Mouse (Mus musculus): ENCODE data around the gene I0C0044D17Rik. TPM values are rescaled to one million over a fixed set of nuclear protein-coding genes. Genes with fewer than 3 reads are reported as not detected.

The I0C0044D17Rik gene
- polyA plus RNA-seq, 1 experiment from 2014 or later = not detected

DNA sequence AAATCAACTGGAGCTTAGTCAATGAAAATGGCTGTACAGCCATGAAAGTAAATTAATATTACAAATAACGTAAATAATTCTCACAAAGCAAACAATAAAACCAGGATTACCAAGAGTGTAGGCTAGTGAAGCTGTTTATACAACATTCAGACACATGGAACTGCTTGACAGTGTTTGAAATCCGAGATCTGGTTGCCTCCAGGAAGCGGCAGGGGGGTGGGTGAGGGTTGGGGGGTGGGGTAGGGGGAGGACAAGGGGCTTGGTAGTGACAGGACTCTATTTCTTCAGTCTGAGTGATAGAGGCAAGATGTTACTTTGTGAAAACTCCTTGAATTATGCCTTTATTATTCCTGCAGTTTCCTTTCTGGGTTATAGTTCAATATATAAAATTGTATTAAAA, 3.1 kb upstream of the I0C0044D17Rik start:
- Histone ChIP-seq H3K27ac (ENCODE audit: poor library complexity, severe bottlenecking) (no peak overlapping the region), H3K36me3 (no peaks in the 10 kb centered on the region), H3K27me3 (replicated peaks) (no peaks in the 10 kb centered on the region), H3K4me2 (no peak overlapping the region), H3K9ac (no peak overlapping the region), H3K4me1 (replicated peaks) (0 out of 2 replicates have a peak, but pooled peaks cover 3% of the 10 kb centered on the region), H3K4me3 (no peak overlapping the region), H3K9me3 (replicated peaks) (no peaks in the 10 kb centered on the region)
- no peak for ATAC-seq (ENCODE audit: insufficient number of reproducible peaks, low FRiP score)
- WGBS = 46% methylated on average over 3 of the region's 3 CpGs

DNA sequence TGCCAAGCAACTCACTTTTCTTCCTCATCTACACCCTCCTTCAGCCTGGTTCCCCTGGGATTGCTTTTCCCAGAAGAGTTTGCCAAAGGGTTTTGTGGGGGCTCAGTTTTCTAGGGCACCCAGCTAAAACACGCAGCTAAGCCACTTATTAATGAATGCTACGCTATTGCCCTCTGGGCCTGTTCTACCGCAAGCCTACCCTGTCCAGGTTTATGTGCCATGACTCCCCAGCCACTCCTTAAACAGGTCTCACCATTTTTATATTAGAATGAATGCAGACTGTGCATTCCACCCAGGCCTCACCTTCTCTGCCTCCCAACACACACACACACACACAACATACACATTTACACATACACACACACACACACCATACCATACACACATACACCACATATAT, 593 bp downstream of the I0C0044D17Rik start:
- Histone ChIP-seq H3K4me2 (no peak overlapping the region), H3K9me3 (replicated peaks) (no peaks in the 10 kb centered on the region), H3K9ac (no peak overlapping the region), H3K27ac (ENCODE audit: poor library complexity, severe bottlenecking) (no peak overlapping the region), H3K4me3 (no peak overlapping the region), H3K4me1 (replicated peaks) (peaks cover 7% of the 10 kb centered on the region; the same call in 1 of the 2 replicates), H3K36me3 (no peaks in the 10 kb centered on the region), H3K27me3 (replicated peaks) (peaks cover 15% of the 10 kb centered on the region)
- ATAC-seq (ENCODE audit: insufficient number of reproducible peaks, low FRiP score) = no peak
- WGBS = 87% methylated on average over 3 of the region's 3 CpGs

DNA sequence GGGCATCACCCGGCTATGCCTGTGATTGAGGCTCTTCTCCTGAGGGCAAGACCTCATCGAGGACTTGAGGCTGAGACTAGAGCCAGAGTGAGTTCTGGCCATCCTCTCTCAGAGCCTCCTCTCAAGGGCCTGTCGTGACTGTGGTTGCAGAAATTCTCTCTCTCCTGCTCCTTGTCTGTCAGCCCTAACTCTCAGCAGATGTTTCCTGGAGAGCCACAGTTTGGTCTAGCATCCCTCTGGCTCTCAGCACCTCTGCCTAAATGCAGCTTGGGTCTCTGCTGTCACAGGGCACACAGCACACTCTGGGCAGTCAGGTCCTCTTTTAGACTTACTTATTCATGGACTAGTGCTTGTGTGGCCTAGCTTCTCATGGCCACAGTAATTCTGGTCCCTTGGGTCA, 1.2 kb downstream of the I0C0044D17Rik start:
- Histone ChIP-seq H3K4me3 (no peak overlapping the region), H3K27ac (ENCODE audit: poor library complexity, severe bottlenecking) (no peak overlapping the region), H3K4me2 (no peak overlapping the region), H3K27me3 (replicated peaks) (peaks cover 17% of the 10 kb centered on the region), H3K4me1 (replicated peaks) (peaks cover 7% of the 10 kb centered on the region; the same call in 1 of the 2 replicates), H3K9me3 (replicated peaks) (no peaks in the 10 kb centered on the region), H3K36me3 (no peaks in the 10 kb centered on the region), H3K9ac (no peak overlapping the region)
- ATAC-seq (ENCODE audit: insufficient number of reproducible peaks, low FRiP score) = no peak
- WGBS = 52% methylated on average over 3 of the region's 3 CpGs

DNA sequence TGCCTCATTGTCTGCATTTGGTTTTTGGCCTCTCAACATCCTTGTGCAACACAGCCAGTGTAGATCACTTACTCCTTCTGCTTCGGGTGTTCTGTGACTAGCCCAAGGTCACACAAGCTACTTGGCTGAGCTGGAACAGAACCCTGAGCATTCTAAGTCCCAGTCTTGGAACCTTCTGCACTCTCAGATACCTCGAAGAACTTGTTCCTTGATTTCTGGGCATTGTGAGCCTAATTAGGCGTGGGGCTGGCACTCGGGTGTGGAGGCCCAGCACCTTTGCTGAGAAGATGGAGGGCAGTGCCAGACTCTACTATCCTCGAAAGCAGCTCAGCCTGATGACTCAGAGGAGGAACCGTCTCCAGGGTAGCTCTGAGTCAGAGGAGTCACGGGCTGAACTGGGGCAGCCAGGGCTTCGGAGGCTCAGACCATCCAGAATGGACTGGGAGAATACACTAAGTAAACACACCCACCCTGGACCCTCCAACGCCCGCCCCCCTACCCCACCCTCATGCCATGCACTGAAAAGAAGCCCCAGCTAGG, 4.4 kb downstream of the I0C0044D17Rik start:
- Histone ChIP-seq H3K4me3 (no peak overlapping the region), H3K36me3 (no peaks in the 10 kb centered on the region), H3K4me2 (no peak overlapping the region), H3K27ac (ENCODE audit: poor library complexity, severe bottlenecking) (no peak overlapping the region), H3K9ac (no peak overlapping the region), H3K27me3 (replicated peaks) (peaks cover 39% of the 10 kb centered on the region), H3K9me3 (replicated peaks) (no peaks in the 10 kb centered on the region), H3K4me1 (replicated peaks) (peaks cover 7% of the 10 kb centered on the region; the same call in 1 of the 2 replicates)
- no peak for ATAC-seq (ENCODE audit: insufficient number of reproducible peaks, low FRiP score)
- WGBS = 62% methylated on average over 10 of the region's 10 CpGs

DNA sequence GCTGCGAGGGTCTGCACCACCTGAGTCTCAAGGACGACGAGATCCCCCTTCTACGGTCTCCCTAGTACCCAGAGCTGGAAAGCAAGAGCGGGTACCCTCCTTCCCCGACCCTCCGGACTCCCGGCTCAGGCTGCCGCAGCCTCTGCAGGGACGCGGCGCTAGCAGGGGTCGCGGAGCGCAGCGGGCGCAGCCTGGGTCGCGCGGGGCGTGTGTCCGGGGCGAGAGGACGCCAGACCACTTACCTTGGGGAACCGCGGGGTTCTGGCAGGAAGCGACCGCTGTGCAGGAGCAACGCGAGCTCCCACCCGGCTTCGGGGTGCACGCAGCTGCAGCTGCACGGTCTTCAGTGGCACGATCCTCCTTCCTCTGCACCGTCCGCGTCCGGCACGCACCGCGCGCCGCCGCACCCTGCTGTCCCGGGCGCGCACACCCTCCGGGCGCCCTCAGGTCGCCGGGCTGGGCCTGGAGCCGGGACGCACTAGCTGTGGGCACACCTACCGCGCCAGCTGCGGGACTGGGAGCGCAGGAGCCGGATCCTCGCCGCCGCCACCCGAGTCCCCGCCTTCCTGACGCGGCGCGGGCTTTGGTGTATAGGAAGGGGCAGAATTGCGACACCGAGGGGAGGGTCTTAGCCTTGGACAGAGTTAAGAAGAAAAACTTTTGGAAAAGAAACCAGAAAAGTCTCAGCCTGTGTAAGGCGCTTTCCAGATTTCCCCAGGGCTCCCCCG, 6.3 kb downstream of the I0C0044D17Rik start, which contains the start of gene Kank4:
Gene Kank4, minus strand, starts transcription at position 354 of the 728 bp plus-strand sequence.
- Histone ChIP-seq H3K4me2 (peak within 1 kb of the TSS; percentile 99), H3K9ac (peak within 1 kb of the TSS; percentile 76), H3K4me3 (peak within 1 kb of the TSS; percentile 74), H3K27ac (ENCODE audit: poor library complexity, severe bottlenecking) (no peak within 1 kb of the TSS), H3K9me3 (replicated peaks) (no peaks in the 10 kb centered on the region), H3K4me1 (replicated peaks) (peaks cover 7% of the 10 kb centered on the region; the same call in 1 of the 2 replicates), H3K27me3 (replicated peaks) (peaks cover 39% of the 10 kb centered on the region), H3K36me3 (no peaks in the 10 kb centered on the region)
- ATAC-seq (ENCODE audit: insufficient number of reproducible peaks, low FRiP score) = peak; percentile 70
- WGBS = under 1% methylated on average over 57 of the region's 72 CpGs

DNA sequence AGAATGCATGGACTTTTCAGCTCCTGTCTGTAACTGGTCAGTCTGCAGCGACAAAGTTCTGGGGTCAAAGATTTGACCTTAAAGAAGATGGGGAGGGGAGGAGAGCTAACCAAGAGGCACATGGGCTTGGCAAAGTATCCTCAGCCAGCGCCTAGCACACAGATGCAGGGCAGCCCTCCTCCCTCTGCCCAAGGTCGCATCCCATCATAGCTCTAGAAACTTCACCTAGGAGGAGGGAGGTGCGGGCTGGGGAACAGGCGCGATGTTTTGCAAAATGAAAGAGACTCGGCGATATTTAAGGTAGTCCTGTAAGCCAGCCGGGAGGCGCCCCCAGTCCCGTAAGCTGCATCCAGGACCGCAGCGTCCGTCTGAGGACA, 6.8 kb downstream of the I0C0044D17Rik start:
- Histone ChIP-seq H3K9ac (peak overlapping the region; percentile 76; the same call in 1 of the 2 replicates), H3K27ac (ENCODE audit: poor library complexity, severe bottlenecking) (no peak overlapping the region), H3K9me3 (replicated peaks) (no peaks in the 10 kb centered on the region), H3K4me3 (peak overlapping the region; percentile 74), H3K4me2 (peak overlapping the region; percentile 99), H3K4me1 (replicated peaks) (peaks cover 7% of the 10 kb centered on the region; the same call in 1 of the 2 replicates), H3K27me3 (replicated peaks) (peaks cover 39% of the 10 kb centered on the region), H3K36me3 (no peaks in the 10 kb centered on the region)
- no peak for ATAC-seq (ENCODE audit: insufficient number of reproducible peaks, low FRiP score)
- 3% methylated on average over 14 of the region's 14 CpGs for WGBS

DNA sequence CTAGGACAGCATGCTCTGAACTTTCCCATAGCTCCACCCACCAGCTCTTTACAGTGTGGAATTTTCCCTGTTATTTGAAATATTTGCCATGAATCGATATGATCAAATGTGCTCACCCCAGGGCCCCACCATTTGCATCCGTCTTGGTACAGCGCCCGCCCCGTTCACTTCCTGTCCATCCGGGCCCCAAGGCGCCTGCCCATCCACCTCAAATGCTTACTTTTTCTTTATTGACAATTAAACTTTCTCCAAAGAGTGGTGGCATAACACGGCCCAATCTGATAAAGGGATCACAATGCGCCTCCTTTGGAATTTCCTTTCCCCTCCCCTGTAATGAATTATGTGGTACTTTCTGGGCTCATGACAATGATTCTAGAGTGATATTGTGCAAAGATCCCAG, 17.3 kb downstream of the I0C0044D17Rik start:
- no peak overlapping the region for H3K27ac ChIP-seq (ENCODE audit: poor library complexity, severe bottlenecking)
- H3K9me3 ChIP-seq (replicated peaks) = no peaks in the 10 kb centered on the region
- no peak overlapping the region for H3K4me2 ChIP-seq
- H3K36me3 ChIP-seq = no peaks in the 10 kb centered on the region
- no peak overlapping the region for H3K4me3 ChIP-seq
- no peak overlapping the region for H3K9ac ChIP-seq
- no peak for ATAC-seq (ENCODE audit: insufficient number of reproducible peaks, low FRiP score)
- no peaks in the 10 kb centered on the region for H3K27me3 ChIP-seq (replicated peaks)
- peaks cover 19% of the 10 kb centered on the region for H3K4me1 ChIP-seq (replicated peaks)
- 78% methylated on average over 9 of the region's 9 CpGs for WGBS

DNA sequence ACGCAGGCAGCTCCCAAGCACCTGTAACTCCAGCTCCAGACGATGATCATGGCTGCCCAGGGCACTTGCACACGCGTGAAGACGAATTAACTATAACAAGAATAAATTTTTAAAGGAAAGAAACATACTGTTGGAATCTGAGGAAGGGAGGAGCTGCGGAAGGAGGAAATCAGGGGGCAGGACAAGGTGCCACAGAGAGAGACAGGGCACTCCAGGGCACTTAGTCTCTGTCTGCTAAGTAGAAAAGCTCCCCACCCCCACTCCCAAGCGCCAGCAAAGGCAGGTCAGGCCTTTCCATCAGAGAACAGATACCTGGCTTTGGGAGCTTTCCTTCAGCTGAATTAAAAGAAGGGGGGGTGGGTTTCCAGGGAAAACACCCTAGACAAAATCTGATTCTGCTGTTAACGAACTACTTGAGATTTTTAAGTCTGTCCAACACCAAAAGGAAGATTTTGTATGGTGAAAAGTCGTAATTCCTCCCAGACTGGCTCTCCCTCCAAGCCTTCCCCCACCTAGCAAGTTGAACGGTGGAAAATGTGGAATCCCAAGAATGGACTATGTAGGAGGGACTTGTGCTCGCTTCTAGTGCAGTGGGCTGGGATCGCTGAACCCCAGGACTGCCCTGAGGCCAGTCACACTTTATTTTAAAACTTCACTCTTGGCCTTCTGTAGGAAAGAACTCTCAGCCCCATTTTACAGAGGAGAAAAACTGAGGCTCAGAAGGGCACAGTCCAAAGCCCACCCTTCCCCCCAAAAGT, 18.2 kb downstream of the I0C0044D17Rik start:
- H3K27ac ChIP-seq (ENCODE audit: poor library complexity, severe bottlenecking) = no peak overlapping the region
- no peaks in the 10 kb centered on the region for H3K9me3 ChIP-seq (replicated peaks)
- 49% methylated on average over 12 of the region's 12 CpGs for WGBS
- H3K9ac ChIP-seq = no peak overlapping the region
- H3K36me3 ChIP-seq = no peaks in the 10 kb centered on the region
- no peak for ATAC-seq (ENCODE audit: insufficient number of reproducible peaks, low FRiP score)
- no peak overlapping the region for H3K4me3 ChIP-seq
- H3K27me3 ChIP-seq (replicated peaks) = no peaks in the 10 kb centered on the region
- no peak overlapping the region for H3K4me2 ChIP-seq
- peaks cover 26% of the 10 kb centered on the region for H3K4me1 ChIP-seq (replicated peaks)

DNA sequence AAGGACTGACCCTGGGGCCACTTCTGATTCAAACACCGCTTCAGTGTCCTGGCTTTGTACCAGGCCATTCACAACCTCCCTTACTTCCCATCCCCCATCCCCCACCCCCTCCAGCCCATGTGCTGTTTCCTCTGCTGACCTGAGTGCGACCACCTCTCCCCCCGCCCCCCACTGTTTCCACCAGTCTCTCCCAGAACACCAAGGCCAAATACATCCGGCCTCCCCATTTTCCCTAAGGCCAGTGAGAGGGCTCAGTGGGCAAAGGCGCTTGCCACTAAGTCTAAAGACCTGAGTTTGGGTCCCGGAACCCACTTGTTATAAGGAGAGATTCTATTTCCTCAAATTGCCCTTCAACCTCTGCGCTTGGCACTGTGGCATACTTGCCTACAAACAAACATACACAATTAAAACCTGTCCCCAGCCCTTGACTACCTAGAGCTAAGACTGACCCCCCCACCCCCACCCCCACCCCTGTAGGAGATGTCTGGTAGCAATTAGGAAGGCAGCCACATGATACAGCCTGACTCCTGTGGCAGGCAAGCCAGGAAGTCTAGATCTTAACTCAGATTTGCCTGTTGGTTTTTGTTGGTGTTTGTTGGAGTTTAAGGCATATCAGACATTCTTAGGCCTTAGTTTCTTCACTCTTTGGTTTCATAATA, 19.0 kb downstream of the I0C0044D17Rik start:
- no peak overlapping the region for H3K9ac ChIP-seq
- no peaks in the 10 kb centered on the region for H3K27me3 ChIP-seq (replicated peaks)
- no peak for ATAC-seq (ENCODE audit: insufficient number of reproducible peaks, low FRiP score)
- H3K9me3 ChIP-seq (replicated peaks) = no peaks in the 10 kb centered on the region
- no peak overlapping the region for H3K4me2 ChIP-seq
- peaks cover 29% of the 10 kb centered on the region for H3K4me1 ChIP-seq (replicated peaks)
- no peak overlapping the region for H3K27ac ChIP-seq (ENCODE audit: poor library complexity, severe bottlenecking)
- H3K36me3 ChIP-seq = no peaks in the 10 kb centered on the region
- 65% methylated on average over 7 of the region's 7 CpGs for WGBS
- no peak overlapping the region for H3K4me3 ChIP-seq

DNA sequence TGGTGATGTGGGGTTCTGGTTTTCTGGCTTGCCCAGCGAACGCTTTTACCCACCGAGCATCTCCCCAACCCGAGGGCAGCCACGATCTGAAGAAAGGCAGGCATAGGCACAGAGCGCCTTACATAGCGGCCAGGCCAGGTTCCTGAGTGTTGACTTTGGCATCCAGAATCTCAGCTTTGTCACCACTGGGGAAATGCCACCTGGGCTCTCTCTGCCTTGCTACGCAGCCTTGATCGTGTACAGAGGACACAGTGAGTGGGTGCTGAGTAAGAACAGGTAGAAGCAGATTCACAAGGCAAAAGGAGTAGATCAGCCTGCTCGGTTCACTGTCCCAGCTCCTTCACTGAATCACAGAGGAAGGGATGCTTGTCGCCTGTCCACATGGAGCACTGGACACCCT, 21.9 kb downstream of the I0C0044D17Rik start:
- no peak overlapping the region for H3K4me3 ChIP-seq
- H3K27me3 ChIP-seq (replicated peaks) = no peaks in the 10 kb centered on the region
- 80% methylated on average over 11 of the region's 11 CpGs for WGBS
- no peaks in the 10 kb centered on the region for H3K36me3 ChIP-seq
- no peaks in the 10 kb centered on the region for H3K9me3 ChIP-seq (replicated peaks)
- ATAC-seq (ENCODE audit: insufficient number of reproducible peaks, low FRiP score) = no peak
- peaks cover 34% of the 10 kb centered on the region for H3K4me1 ChIP-seq (replicated peaks)
- H3K4me2 ChIP-seq = no peak overlapping the region
- H3K9ac ChIP-seq = no peak overlapping the region
- no peak overlapping the region for H3K27ac ChIP-seq (ENCODE audit: poor library complexity, severe bottlenecking)

DNA sequence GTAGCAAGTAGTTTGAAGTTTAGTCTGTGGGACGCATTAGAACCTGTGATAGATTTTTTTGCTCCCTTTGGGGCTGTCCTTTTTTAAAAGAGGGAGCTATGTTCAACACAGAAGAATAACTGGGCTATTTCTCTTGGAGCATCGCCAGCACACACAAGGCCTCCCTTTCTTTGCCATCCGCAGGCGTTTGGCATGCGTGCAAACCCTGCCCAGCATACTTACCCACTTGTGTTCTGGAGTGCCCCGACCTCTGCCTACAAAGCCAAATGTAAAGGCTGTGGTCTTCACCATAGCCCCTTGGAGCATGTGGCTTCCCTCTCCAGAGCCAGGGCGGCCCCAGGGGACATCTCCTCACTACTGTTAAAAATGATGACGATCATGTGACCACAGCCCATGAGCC, 22.8 kb downstream of the I0C0044D17Rik start:
- Histone ChIP-seq H3K36me3 (no peaks in the 10 kb centered on the region), H3K27ac (ENCODE audit: poor library complexity, severe bottlenecking) (no peak overlapping the region), H3K27me3 (replicated peaks) (no peaks in the 10 kb centered on the region), H3K4me3 (no peak overlapping the region), H3K9me3 (replicated peaks) (no peaks in the 10 kb centered on the region), H3K9ac (no peak overlapping the region), H3K4me2 (no peak overlapping the region), H3K4me1 (replicated peaks) (peaks cover 34% of the 10 kb centered on the region)
- 65% methylated on average over 8 of the region's 8 CpGs for WGBS
- no peak for ATAC-seq (ENCODE audit: insufficient number of reproducible peaks, low FRiP score)

Data from heart, embryonic 12.5 days (tissue).